Mouse (Mus musculus) MEL (cell line): ENCODE measurements around the gene Romo1. TPM values are rescaled to one million over a fixed set of nuclear protein-coding genes. Genes with fewer than 3 reads are reported as not detected.
"Not testable (repeated sequence)": the region's sequence is repeated elsewhere in the genome, so short reads cannot be mapped to it uniquely, and the experiment has no call there.

Experiments
- DNase-seq: peaks from one replicate; pipeline ENCODE4 v3.0.0; 2011; ENCODE audit warnings: low read depth, low spot score
- H3K27ac ChIP-seq: 2 replicates; pipeline ENCODE4 v1.5.1; 2012; ENCODE audit warnings: low read depth, mild to moderate bottlenecking, control low read depth, low read length, moderate library complexity; ENCODE audit not compliant: control insufficient read depth
- H3K27me3 ChIP-seq, 2 experiments: fragments of 150-350 bp in 1 of 2; sonication (generic) in 1 of 2; 2 replicates each; pipeline ENCODE4 v1.6.1; 2012; ENCODE audit warnings: low read length in 2 of 2, mild to moderate bottlenecking in 2 of 2, improper control_type of control experiment in 1 of 2, moderate library complexity in 1 of 2; ENCODE audit not compliant: insufficient read depth in 2 of 2, control insufficient read depth in 1 of 2
- H3K36me3 ChIP-seq, 2 experiments: 2 replicates each; pipeline ENCODE4 v1.6.1; 2012 to 2014; ENCODE audit warnings: low read length in 2 of 2, improper control_type of control experiment in 1 of 2, inconsistent platforms in 1 of 2, mild to moderate bottlenecking in 1 of 2; ENCODE audit not compliant: insufficient read depth in 2 of 2, control insufficient read depth in 1 of 2
- H3K4me1 ChIP-seq, 2 experiments: fragments of 150-350 bp in 1 of 2; sonication (generic) in 1 of 2; 2 replicates each; pipeline ENCODE4 v1.6.1; 2012; ENCODE audit warnings: low read length in 2 of 2, improper control_type of control experiment in 1 of 2, mild to moderate bottlenecking in 1 of 2; ENCODE audit not compliant: insufficient read depth in 2 of 2, control insufficient read depth in 1 of 2
- H3K4me3 ChIP-seq, 2 experiments: fragments of 150-350 bp in 1 of 2; sonication (generic) in 1 of 2; 2 replicates each; pipeline ENCODE4 v1.5.1; 2012; ENCODE audit warnings: low read depth in 2 of 2, low read length in 2 of 2, mild to moderate bottlenecking in 2 of 2, moderate library complexity in 2 of 2, control low read depth in 1 of 2, improper control_type of control experiment in 1 of 2; ENCODE audit not compliant: control insufficient read depth in 1 of 2, insufficient read depth in 1 of 2
- H3K79me2 ChIP-seq: 2 replicates; pipeline ENCODE4 v1.6.1; 2012; ENCODE audit warnings: mild to moderate bottlenecking, low read length, moderate library complexity; ENCODE audit not compliant: control insufficient read depth, poor library complexity, insufficient read depth
- H3K9ac ChIP-seq: 2 replicates; pipeline ENCODE4 v1.6.1; 2012; ENCODE audit warnings: low read depth, mild to moderate bottlenecking, control low read depth, low read length, moderate library complexity; ENCODE audit not compliant: control insufficient read depth, poor library complexity, severe bottlenecking
- H3K9me3 ChIP-seq: fragments of 150-350 bp; sonication (generic); replicated peaks from 2 replicates; pipeline ENCODE4 v1.6.1; 2012; ENCODE audit warnings: mild to moderate bottlenecking, low read length, improper control_type of control experiment, moderate library complexity; ENCODE audit not compliant: insufficient read depth
- CHD2 ChIP-seq: IDR thresholded peaks from 2 replicates; pipeline ENCODE4 v1.6.1; 2011; ENCODE audit warnings: low read length, improper control_type of control experiment
- CTCF ChIP-seq, 3 experiments: IDR thresholded peaks in 2 of 3; conservative IDR thresholded peaks in 1 of 3; 2 replicates each; pipeline ENCODE4 v1.5.1; 2011 to 2012; ENCODE audit warnings: low read length in 3 of 3, low read depth in 2 of 3, mild to moderate bottlenecking in 2 of 3, improper control_type of control experiment in 1 of 3, inconsistent platforms in 1 of 3, mixed read lengths in 1 of 3, moderate library complexity in 1 of 3; ENCODE audit not compliant: control insufficient read depth in 1 of 3, insufficient read depth in 1 of 3, poor library complexity in 1 of 3, severe bottlenecking in 1 of 3
- E2F4 ChIP-seq: IDR thresholded peaks from 2 replicates; pipeline ENCODE4 v1.6.1; 2011; ENCODE audit warnings: low read depth, low read length, improper control_type of control experiment, borderline replicate concordance
- ELF1 ChIP-seq: IDR thresholded peaks from 2 replicates; pipeline ENCODE4 v1.6.1; 2014; ENCODE audit warnings: low read depth, mild to moderate bottlenecking, inconsistent platforms, low read length, improper control_type of control experiment, moderate library complexity
- EP300 ChIP-seq, 2 experiments: IDR thresholded peaks; 2 replicates each; pipeline ENCODE4 v1.6.1; 2011; ENCODE audit warnings: improper control_type of control experiment in 2 of 2, low read length in 2 of 2, low read depth in 1 of 2, mild to moderate bottlenecking in 1 of 2
- ETS1 ChIP-seq: IDR thresholded peaks from 2 replicates; pipeline ENCODE4 v1.6.1; 2012; ENCODE audit warnings: low read depth, mild to moderate bottlenecking, inconsistent platforms, low read length, improper control_type of control experiment, moderate library complexity
- GATA1 ChIP-seq: IDR thresholded peaks from 2 replicates; pipeline ENCODE4 v1.6.1; 2011; ENCODE audit warnings: low read depth, low read length, improper control_type of control experiment
- HCFC1 ChIP-seq: IDR thresholded peaks from 2 replicates; pipeline ENCODE4 v1.6.1; 2012; ENCODE audit warnings: low read depth, mild to moderate bottlenecking, inconsistent platforms, low read length, improper control_type of control experiment, moderate library complexity
- JUND ChIP-seq: IDR thresholded peaks from 2 replicates; pipeline ENCODE4 v1.6.1; 2011; ENCODE audit warnings: low read depth, mild to moderate bottlenecking, improper control_type of control experiment, low read length
- MAX ChIP-seq: IDR thresholded peaks from 2 replicates; pipeline ENCODE4 v1.6.1; 2011; ENCODE audit warnings: low read length, improper control_type of control experiment
- MYC ChIP-seq: IDR thresholded peaks from 2 replicates; pipeline ENCODE4 v1.6.1; 2011; ENCODE audit warnings: low read depth, mild to moderate bottlenecking, low read length, improper control_type of control experiment, moderate library complexity
- NELFE ChIP-seq: IDR thresholded peaks from 2 replicates; pipeline ENCODE4 v1.6.1; 2011; ENCODE audit warnings: low read depth, low read length, improper control_type of control experiment
- POLR2A ChIP-seq, 2 experiments: IDR thresholded peaks; 2 replicates each; pipeline ENCODE4 v1.6.1; 2011 to 2012; ENCODE audit warnings: low read length in 2 of 2, mild to moderate bottlenecking in 2 of 2, control low read depth in 1 of 2, improper control_type of control experiment in 1 of 2, low read depth in 1 of 2, moderate library complexity in 1 of 2; ENCODE audit not compliant: control insufficient read depth in 1 of 2, insufficient read depth in 1 of 2, poor library complexity in 1 of 2
- POLR2AphosphoS5 ChIP-seq: IDR thresholded peaks from 2 replicates; pipeline ENCODE4 v1.6.1; 2012; ENCODE audit warnings: low read depth, borderline replicate concordance, mild to moderate bottlenecking, inconsistent platforms, low read length, moderate library complexity, mixed read lengths
- RCOR1 ChIP-seq: IDR thresholded peaks from 2 replicates; pipeline ENCODE4 v1.6.1; 2012; ENCODE audit warnings: low read depth, mild to moderate bottlenecking, inconsistent platforms, low read length, improper control_type of control experiment
- SIN3A ChIP-seq: IDR thresholded peaks from 2 replicates; pipeline ENCODE4 v1.6.1; 2012; ENCODE audit warnings: low read length, improper control_type of control experiment, inconsistent platforms
- TAL1 ChIP-seq: IDR thresholded peaks from 2 replicates; pipeline ENCODE4 v1.6.1; 2012; ENCODE audit warnings: mild to moderate bottlenecking, inconsistent platforms, low read length, moderate library complexity, mixed read lengths
- TBP ChIP-seq: IDR thresholded peaks from 2 replicates; pipeline ENCODE4 v1.8.0; 2011; ENCODE audit warnings: low read depth, low read length, improper control_type of control experiment
- TCF12 ChIP-seq: IDR thresholded peaks from 2 replicates; pipeline ENCODE4 v1.6.1; 2014; ENCODE audit warnings: low read depth, mild to moderate bottlenecking, inconsistent platforms, low read length, improper control_type of control experiment, moderate library complexity
- USF1 ChIP-seq: IDR thresholded peaks from 2 replicates; pipeline ENCODE4 v1.6.1; 2014; ENCODE audit warnings: low read depth, mild to moderate bottlenecking, inconsistent platforms, low read length, improper control_type of control experiment, moderate library complexity
- USF2 ChIP-seq, 2 experiments: IDR thresholded peaks; 2 replicates each; pipeline ENCODE4 v1.6.1; 2011 to 2012; ENCODE audit warnings: improper control_type of control experiment in 2 of 2, low read length in 2 of 2, borderline replicate concordance in 1 of 2, inconsistent platforms in 1 of 2, low read depth in 1 of 2, mild to moderate bottlenecking in 1 of 2; ENCODE audit not compliant: insufficient read depth in 1 of 2
- ZC3H11A ChIP-seq: IDR thresholded peaks from 2 replicates; pipeline ENCODE4 v1.6.1; 2012; ENCODE audit warnings: low read depth, mild to moderate bottlenecking, inconsistent platforms, low read length, improper control_type of control experiment
- polyA plus RNA-seq, 2 experiments: library from polyadenylated mRNA; stranded (reverse) in 1 of 2; unstranded in 1 of 2; fragments of >175 nt in 1 of 2; fragments of >200 nt in 1 of 2; gene quantifications; 2 replicates each; pipeline versions ENCODE4 v1.2.1 to v1.2.4; 2012; ENCODE audit warnings: low replicate concordance in 2 of 2, low read depth in 1 of 2; ENCODE audit not compliant: insufficient read length in 2 of 2, insufficient read depth in 1 of 2, missing spikeins in 1 of 2
- total RNA-seq: library from RNA; depleted of rRNA; stranded (reverse); fragments of 300-350 nt; gene quantifications from 2 replicates; pipeline ENCODE4 v1.2.3, GENCODE M21; 2012

Romo1 gene
- total and polyA plus RNA-seq, 3 experiments: 392 to 554 TPM; not detected in 1

- TF ChIP-seq RCOR1 (0 out of 2 replicates have a peak, but pooled peaks have one; percentile 57), CHD2 (no peak)
- Histone ChIP-seq H3K79me2 (peaks cover 29% of the 10 kb centered on the region), H3K9me3 (no peaks in the 10 kb centered on the region), H3K9ac (peak overlapping the region; percentile 79), H3K27me3 (no peaks in the 10 kb centered on the region), H3K4me1 (peaks cover 0 to 16% of the 10 kb centered on the region in 2 experiments; a peak in 2 of 4 replicates), H3K27ac (no peak overlapping the region; the same call in 1 of the 2 replicates), H3K36me3 (peaks cover 19 to 26% of the 10 kb centered on the region in 2 experiments), H3K4me3 (peak overlapping the region in 1 of 2 experiments; percentile 72; a peak in 3 of 4 replicates)
- no peak for DNase-seq
Measured at GRCm38 (mm10) chr2:156181592-156181991, 37.8 kb downstream of the Romo1 start.

GRCm38 (mm10) chr2:156189241-156189640, 45.4 kb downstream of the Romo1 start:
- not testable (repeated sequence) for H3K27me3 ChIP-seq, DNase-seq, H3K9ac ChIP-seq, H3K36me3 ChIP-seq, H3K4me3 ChIP-seq, H3K79me2 ChIP-seq, H3K27ac ChIP-seq, H3K9me3 ChIP-seq, H3K4me1 ChIP-seq

GRCm38 (mm10) chr2:156190004-156190896, 46.4 kb downstream of the Romo1 start:
- Histone ChIP-seq H3K36me3 (peaks cover 0 to 6% of the 10 kb centered on the region in 2 experiments; a peak in 2 of 4 replicates), H3K4me1 (peaks cover 0 to 8% of the 10 kb centered on the region in 2 experiments; a peak in 3 of 4 replicates), H3K4me3 (peak overlapping the region; percentile 42 to 56), H3K9me3 (no peaks in the 10 kb centered on the region), H3K79me2 (no peaks in the 10 kb centered on the region), H3K27ac (peak overlapping the region; percentile 80), H3K27me3 (no peaks in the 10 kb centered on the region), H3K9ac (peak overlapping the region; percentile 35)
- peak; percentile 68 to 71 for TF ChIP-seq EP300 (IDR thresholded peaks at IDR 0.05; ENCODE audit: low read depth in 1 of 2, low read length in 2 of 2)
- no peak for TF ChIP-seq USF1
- TF ChIP-seq ELF1: peak; percentile 48; the same call in 1 of the 2 replicates
- TF ChIP-seq HCFC1: 0 out of 2 replicates have a peak, but pooled peaks have one; percentile 53
- TF ChIP-seq ETS1: peak; percentile 74
- TF ChIP-seq SIN3A: peak; percentile 62
- peak; percentile 15; the same call in 1 of the 2 replicates for TF ChIP-seq MYC
- peak; percentile 9; the same call in 1 of the 2 replicates for TF ChIP-seq RCOR1
- TF ChIP-seq CTCF (IDR thresholded peaks at IDR 0.05 in 2 of 3, conservative IDR thresholded peaks at IDR 0.05 in 1 of 3; ENCODE audit: control insufficient read depth in 1 of 3, insufficient read depth in 1 of 3, low read depth in 2 of 3, low read length in 3 of 3, poor library complexity in 1 of 3, severe bottlenecking in 1 of 3): no peak
- TF ChIP-seq MAX: 0 out of 2 replicates have a peak, but pooled peaks have one; percentile 9
- peak; percentile 41; the same call in 1 of the 2 replicates for TF ChIP-seq TAL1
- TF ChIP-seq TBP: peak; percentile 85
- no peak for TF ChIP-seq POLR2AphosphoS5
- TF ChIP-seq USF2 (IDR thresholded peaks at IDR 0.05; ENCODE audit: borderline replicate concordance in 1 of 2, insufficient read depth in 1 of 2, low read depth in 1 of 2, low read length in 2 of 2): no peak
- TF ChIP-seq ZC3H11A: no peak
- TF ChIP-seq TCF12: peak; percentile 70
- no peak for TF ChIP-seq E2F4
- no peak for TF ChIP-seq JUND
- peak; percentile 93 for TF ChIP-seq GATA1
- TF ChIP-seq NELFE: peak; percentile 26; the same call in 1 of the 2 replicates
- TF ChIP-seq POLR2A (IDR thresholded peaks at IDR 0.05; ENCODE audit: control insufficient read depth in 1 of 2, insufficient read depth in 1 of 2, low read depth in 1 of 2, low read length in 2 of 2, poor library complexity in 1 of 2): peak; percentile 29 to 74; a peak in 2 of 4 replicates
- TF ChIP-seq CHD2: no peak
- peak; percentile 94 for DNase-seq
